ENCODE assay signal across 17 mouse cellular contexts in genomic region chr2:10558816-10559215, GRCm38 (mm10).
DNase-seq lines count a peak whose midpoint lies in the region; ATAC-seq and TF ChIP-seq lines count a peak whose summit lies in the region.
"Had no signal": no experiment of that assay in that cellular context is flagged by ENCODE, and none has a peak within 500 bp of the region (broad histone marks: within the 10 kb centered on the region; RNA-seq: fewer than 3 reads in every experiment).

No protein-coding gene starts in this region.

- WGBS in cerebellum, adult 2 months = 13% methylated on average over 1 of the region's 1 CpGs
- WGBS in lung, postnatal 0 days = 73% methylated on average over 1 of the region's 1 CpGs

- ATAC-seq in lung, postnatal 0 days = no peak
- ATAC-seq: forebrain, embryonic 13.5 days; forebrain, embryonic 15.5 days; forebrain, postnatal 0 days had no signal

- H3K9ac ChIP-seq in lung, postnatal 0 days (replicated peaks; ENCODE audit: low read depth) = no peak overlapping the region
- H3K9ac ChIP-seq: embryonic facial prominence, embryonic 12.5 days; forebrain, embryonic 13.5 days; forebrain, embryonic 15.5 days; forebrain, postnatal 0 days had no signal

- no peaks in the 10 kb centered on the region for H3K36me3 ChIP-seq in lung, postnatal 0 days (ENCODE audit: insufficient read depth, low read length)
- H3K36me3 ChIP-seq: embryonic facial prominence, embryonic 10.5 days; embryonic facial prominence, embryonic 12.5 days; forebrain, embryonic 15.5 days had no signal

- H3K4me2 ChIP-seq in lung, postnatal 0 days (replicated peaks; ENCODE audit: low read depth, low read length) = no peak overlapping the region
- H3K4me2 ChIP-seq: embryonic facial prominence, embryonic 12.5 days; forebrain, embryonic 13.5 days; forebrain, embryonic 15.5 days had no signal

- TF ChIP-seq CTCF in cerebellum, adult 2 months (IDR thresholded peaks at IDR 0.05; ENCODE audit: borderline replicate concordance, insufficient read depth, low read depth, low read length) = no peak
- no peak for TF ChIP-seq CTCF in lung, postnatal 0 days (IDR thresholded peaks at IDR 0.05)

- no peak for TF ChIP-seq EP300 in lung, postnatal 0 days (IDR thresholded peaks at IDR 0.05)

- peak; percentile 20 to 46 for DNase-seq in cerebellum, adult 2 months
- DNase-seq in cerebellum, adult 9-11 months = no peak
- DNase-seq in cerebellum, postnatal 14 days = peak; percentile 80 to 84
- DNase-seq in cerebellum, adult 8-10 months = no peak
- DNase-seq in cerebellum, postnatal 36 days = peak; percentile 28 to 34
- DNase-seq in cerebellum, postnatal 4 days (ENCODE audit: low spot score in 2 of 2) = no peak
- peak; percentile 22 for DNase-seq in brain, adult 2 months (ENCODE audit: low read depth, low spot score)
- no peak for DNase-seq in lung, postnatal 0 days (ENCODE audit: low spot score)
- DNase-seq: adrenal gland, adult 2 months; adrenal gland, postnatal 10 days; adrenal gland, postnatal 25 days; cerebellum, adult 11-12 months; forebrain, postnatal 0 days had no signal

- H3K27me3 ChIP-seq in cerebellum, adult 2 months (ENCODE audit: control insufficient read depth, insufficient read depth, low read length) = no peaks in the 10 kb centered on the region; the same call in 1 of the 2 replicates
- H3K27me3 ChIP-seq in lung, postnatal 0 days (replicated peaks; ENCODE audit: insufficient read depth, low read length) = no peaks in the 10 kb centered on the region
- H3K27me3 ChIP-seq: embryonic facial prominence, embryonic 12.5 days; forebrain, embryonic 13.5 days; forebrain, embryonic 15.5 days had no signal

- H3K4me3 ChIP-seq in cerebellum, adult 2 months (replicated peaks; ENCODE audit: insufficient read depth, low read depth, low read length) = no peak overlapping the region
- H3K4me3 ChIP-seq in lung, postnatal 0 days (ENCODE audit: low read depth, low read length) = no peak overlapping the region
- H3K4me3 ChIP-seq: embryonic facial prominence, embryonic 10.5 days; embryonic facial prominence, embryonic 12.5 days; forebrain, embryonic 13.5 days; forebrain, embryonic 15.5 days had no signal

- TF ChIP-seq POLR2A in cerebellum, adult 2 months (IDR thresholded peaks at IDR 0.05; ENCODE audit: borderline replicate concordance, insufficient read depth, low read length) = no peak

- peaks cover 5% of the 10 kb centered on the region for H3K4me1 ChIP-seq in cerebellum, adult 2 months (ENCODE audit: control insufficient read depth, insufficient read depth, low read length)
- no peaks in the 10 kb centered on the region for H3K4me1 ChIP-seq in lung, postnatal 0 days (ENCODE audit: insufficient read depth, low read depth, low read length)
- H3K4me1 ChIP-seq: embryonic facial prominence, embryonic 10.5 days; embryonic facial prominence, embryonic 12.5 days; forebrain, embryonic 13.5 days; forebrain, embryonic 15.5 days had no signal

- H3K27ac ChIP-seq in cerebellum, adult 2 months (ENCODE audit: insufficient read depth, low read length) = no peak overlapping the region
- no peak overlapping the region for H3K27ac ChIP-seq in lung, postnatal 0 days (ENCODE audit: low read length)
- H3K27ac ChIP-seq: embryonic facial prominence, embryonic 10.5 days; embryonic facial prominence, embryonic 12.5 days; forebrain, embryonic 13.5 days; forebrain, embryonic 15.5 days had no signal

- no peaks in the 10 kb centered on the region for H3K9me3 ChIP-seq in lung, postnatal 0 days (ENCODE audit: low read length)
- H3K9me3 ChIP-seq: embryonic facial prominence, embryonic 10.5 days; embryonic facial prominence, embryonic 12.5 days; forebrain, embryonic 13.5 days; forebrain, embryonic 15.5 days had no signal

Comparison
In these comparisons a context has a peak if more than half of its experiments do, and no peak if none do; other contexts are left out.
1. DNase-seq: peak in cerebellum, adult 2 months (2 of 2), cerebellum, postnatal 14 days (2 of 2), cerebellum, postnatal 36 days (2 of 2) and brain, adult 2 months (single experiment); none in cerebellum, adult 9-11 months (single experiment), cerebellum, adult 8-10 months (single experiment), cerebellum, postnatal 4 days (0 of 2) and lung, postnatal 0 days (single experiment).